Mouse (Mus musculus) megakaryocyte, adult 5-6 weeks (primary cell): ENCODE measurements around the gene Tbx21. TPM values are rescaled to one million over a fixed set of nuclear protein-coding genes. Genes with fewer than 3 reads are reported as not detected.

Source experiments
- ATAC-seq: 2 replicates; pipeline ENCODE4 v1.8.0; 2016; ENCODE audit warnings: mild to moderate bottlenecking, inconsistent platforms; ENCODE audit not compliant: poor library complexity, severe bottlenecking
- total RNA-seq, 2 experiments: library from RNA; stranded (forward) in 1 of 2; stranded (reverse) in 1 of 2; fragments of 153-499, 151-499 nt in 1 of 2; fragments of 221-1000, 200-1000 nt in 1 of 2; gene quantifications; 2 replicates each; pipeline versions ENCODE4 v1.2.3 to v1.2.4; 2015 to 2017

The Tbx21 gene
- total RNA-seq (2015) (0.58 and 1.0 TPM in 2 replicates), total RNA-seq (2017) (1.1 and 1.3 TPM in 2 replicates)

GRCm38 (mm10) chr11:97114671-97115601, at the start of gene Tbx21:
Gene Tbx21 (minus strand): TSS chr11:97115331.
- no peak; the same call in 1 of the 2 replicates for ATAC-seq

- no peak for ATAC-seq
Measured at GRCm38 (mm10) chr11:97160341-97160740, 45.2 kb upstream of the Tbx21 start.

GRCm38 (mm10) chr11:97156999-97157398, 41.9 kb upstream of the Tbx21 start:
- no peak for ATAC-seq

GRCm38 (mm10) chr11:97152662-97153287, 37.6 kb upstream of the Tbx21 start:
- ATAC-seq: no peak

GRCm38 (mm10) chr11:97152023-97152426, 36.9 kb upstream of the Tbx21 start:
- no peak for ATAC-seq

GRCm38 (mm10) chr11:97151343-97151801, 36.2 kb upstream of the Tbx21 start, which contains the start of gene Tbkbp1:
Gene Tbkbp1 (minus strand): TSS chr11:97151495.
- no peak for ATAC-seq

GRCm38 (mm10) chr11:97150411-97151330, 35.5 kb upstream of the Tbx21 start:
- ATAC-seq: peak; percentile 31

- peak; percentile 71 for ATAC-seq
Measured at GRCm38 (mm10) chr11:97149995-97150410, 34.9 kb upstream of the Tbx21 start.

- ATAC-seq: no peak
Measured at GRCm38 (mm10) chr11:97149026-97149425, 33.9 kb upstream of the Tbx21 start.

- ATAC-seq: no peak
Measured at GRCm38 (mm10) chr11:97148591-97148990, 33.5 kb upstream of the Tbx21 start.

GRCm38 (mm10) chr11:97147333-97147732, 32.2 kb upstream of the Tbx21 start:
- ATAC-seq: no peak

GRCm38 (mm10) chr11:97146724-97147123, 31.6 kb upstream of the Tbx21 start:
- no peak for ATAC-seq

GRCm38 (mm10) chr11:97145951-97146350, 30.8 kb upstream of the Tbx21 start:
- ATAC-seq: no peak

- ATAC-seq: no peak
Measured at GRCm38 (mm10) chr11:97145320-97145719, 30.2 kb upstream of the Tbx21 start.

- ATAC-seq: peak; percentile 14; the same call in 1 of the 2 replicates
Measured at GRCm38 (mm10) chr11:97143196-97143900, 28.2 kb upstream of the Tbx21 start.

GRCm38 (mm10) chr11:97142159-97142608, 27.1 kb upstream of the Tbx21 start:
- ATAC-seq: peak; percentile 81

- no peak for ATAC-seq
Measured at GRCm38 (mm10) chr11:97140811-97141210, 25.7 kb upstream of the Tbx21 start.

GRCm38 (mm10) chr11:97139256-97139655, 24.1 kb upstream of the Tbx21 start:
- ATAC-seq: no peak

GRCm38 (mm10) chr11:97138554-97139226, 23.6 kb upstream of the Tbx21 start:
- ATAC-seq: no peak
